Mouse (Mus musculus) adrenal gland, adult 10 weeks (tissue): ENCODE measurements around the gene Ubr4. TPM values are rescaled to one million over a fixed set of nuclear protein-coding genes. Genes with fewer than 3 reads are reported as not detected.

Source experiments
- polyA plus RNA-seq: library from polyadenylated mRNA; stranded (reverse); fragments of 350-450 nt; fragmentation: Illumina TruSeq; extraction: RNeasy Lipid Tissue Mini Kit (QIAGEN cat#74804); gene quantifications from one replicate; pipeline ENCODE4 v1.2.3, GENCODE M21; 2014; ENCODE audit warnings: low read depth, low replicate concordance

Gene Ubr4
- 8.5 TPM for polyA plus RNA-seq

DNA sequence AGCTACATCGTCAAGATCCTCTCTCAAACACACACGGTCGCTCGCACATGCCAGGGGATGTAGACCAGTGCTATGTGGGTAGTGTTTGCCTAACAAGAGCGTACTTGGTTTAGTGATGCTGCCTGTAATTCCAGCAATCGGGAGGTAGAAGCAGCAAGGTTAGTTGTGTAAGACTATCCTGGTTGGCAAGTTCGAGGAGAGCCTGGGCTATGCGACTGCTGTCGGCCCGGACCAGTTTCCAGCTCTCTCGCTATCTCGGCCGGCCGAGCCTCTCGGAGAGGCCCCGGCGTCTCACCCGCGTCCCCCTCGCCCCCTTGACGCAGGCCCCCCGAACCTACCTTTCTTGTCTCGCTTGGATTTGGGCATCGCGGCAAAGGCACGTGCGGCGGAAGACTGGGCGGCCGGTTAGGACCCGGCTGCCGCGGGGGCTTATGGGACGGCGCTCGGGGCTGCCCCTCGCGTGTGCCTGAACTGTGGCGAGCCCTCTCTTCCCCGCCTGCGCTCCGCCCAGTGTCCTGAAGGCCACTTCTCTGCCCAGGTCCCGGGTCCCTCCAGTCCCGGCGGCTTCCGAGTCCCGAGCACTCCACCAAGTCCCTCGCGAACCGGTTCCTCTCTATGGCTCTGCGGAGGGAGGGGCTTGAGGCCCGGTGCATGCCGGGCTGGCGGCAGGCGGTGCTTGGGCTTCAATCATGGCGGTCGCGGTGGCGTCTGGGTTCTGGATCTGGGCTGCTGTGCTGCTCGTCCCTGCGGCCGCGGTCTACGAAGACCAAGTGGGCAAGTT lies at the start of gene Ubr4, which contains the start of the genes Mrto4 and Emc1:
Ubr4 (plus strand) TSS at position 679 of the 781 bp plus-strand sequence.
Mrto4 (minus strand) TSS at position 646 of the 781 bp plus-strand sequence.
Emc1 (plus strand) TSS at position 657 of the 781 bp plus-strand sequence.

GRCm38 (mm10) chr4:139310171-139310898 lies 42.1 kb upstream of the Ubr4 start, which contains the start of the genes Pqlc2 and Akr7a5:
Pqlc2 (minus strand) TSS chr4:139310708.
Akr7a5 (plus strand) TSS chr4:139310744.

GRCm38 (mm10) chr4:139530248-139530647 lies 177.8 kb downstream of the Ubr4 start, which contains the start of gene Iffo2:
Iffo2 (plus strand) TSS chr4:139530548.

Other genes with a start within 250 kb of the Ubr4 start
- 351 TPM for gene Minos1, start 221.5 kb upstream of the Ubr4 start, polyA plus RNA-seq
- gene Capzb, start 159.7 kb upstream of the Ubr4 start, polyA plus RNA-seq = 66.3 TPM
- 0.93 TPM for gene Pqlc2, start 41.9 kb upstream of the Ubr4 start, polyA plus RNA-seq
- gene Akr7a5, start 41.9 kb upstream of the Ubr4 start, polyA plus RNA-seq = 0.99 TPM
- gene Mrto4, start within 50 bp of the Ubr4 start, polyA plus RNA-seq = 17.3 TPM
- gene Emc1, start within 50 bp of the Ubr4 start, polyA plus RNA-seq = 7.9 TPM
- gene Iffo2, start 177.9 kb downstream of the Ubr4 start, polyA plus RNA-seq = 5.4 TPM